Mouse (Mus musculus) kidney, embryonic 14.5 days (tissue): ENCODE data around the gene Ccdc78. TPM values are rescaled to one million over a fixed set of nuclear protein-coding genes. Genes with fewer than 3 reads are reported as not detected.

Experiments used
- ATAC-seq: fragments of 200-750 bp; cut with Nextera tagmentation; 2 replicates; pipeline ENCODE4 v1.8.0; 2017; ENCODE audit warnings: moderate number of reproducible peaks, mild to moderate bottlenecking, moderate TSS enrichment, moderate library complexity; ENCODE audit not compliant: low FRiP score, low TSS enrichment
- H3K27ac ChIP-seq: fragments of 300-500 bp; sonication (generic); 2 replicates; pipeline ENCODE4 v1.5.1; 2014; ENCODE audit warnings: low read depth, mild to moderate bottlenecking, low read length, moderate library complexity, mixed read lengths
- H3K27me3 ChIP-seq: fragments of 300-500 bp; sonication (generic); 2 replicates; pipeline ENCODE4 v1.6.1; 2014; ENCODE audit warnings: mild to moderate bottlenecking, low read length; ENCODE audit not compliant: control insufficient read depth, insufficient read depth
- H3K36me3 ChIP-seq: fragments of 300-500 bp; sonication (generic); 2 replicates; pipeline ENCODE4 v1.6.1; 2014; ENCODE audit warnings: low read length, mixed read lengths; ENCODE audit not compliant: control insufficient read depth, insufficient read depth
- H3K4me1 ChIP-seq: fragments of 300-500 bp; sonication (generic); 2 replicates; pipeline ENCODE4 v1.6.1; 2014; ENCODE audit warnings: low read length, mixed read lengths; ENCODE audit not compliant: control insufficient read depth, insufficient read depth
- H3K4me2 ChIP-seq: fragments of 300-500 bp; sonication (generic); replicated peaks from 2 replicates; pipeline ENCODE4 v1.6.1; 2014; ENCODE audit warnings: low read depth, mild to moderate bottlenecking, low read length
- H3K4me3 ChIP-seq: fragments of 300-500 bp; sonication (generic); 2 replicates; pipeline ENCODE4 v1.5.1; 2014; ENCODE audit warnings: mild to moderate bottlenecking, low read length
- H3K9ac ChIP-seq: fragments of 300-500 bp; sonication (generic); 2 replicates; pipeline ENCODE4 v1.6.1; 2014; ENCODE audit warnings: low read depth, mild to moderate bottlenecking, low read length, moderate library complexity
- H3K9me3 ChIP-seq: fragments of 300-500 bp; sonication (generic); 2 replicates; pipeline ENCODE4 v1.6.1; 2016; ENCODE audit warnings: low read length; ENCODE audit not compliant: control insufficient read depth
- WGBS: fragments of 180-500 bp; shearing (Covaris S2); extraction: QIAGEN DNeasy Blood & Tissue Kit; methylation state at CpG from one replicate; pipeline ENCODE4 v1.1.7; 2014; 5-methylcytosine and 5-hydroxymethylcytosine counted together
- polyA plus RNA-seq: library from polyadenylated mRNA; unstranded; fragments of >200 nt; fragmentation: Nextera tagmentation; extraction: Ambion mirVana; gene quantifications from 2 replicates; pipeline ENCODE4 v1.2.1, GENCODE M21; 2014

Gene Ccdc78
- polyA plus RNA-seq, 1 experiment from 2014 or later: 0.32 TPM

DNA sequence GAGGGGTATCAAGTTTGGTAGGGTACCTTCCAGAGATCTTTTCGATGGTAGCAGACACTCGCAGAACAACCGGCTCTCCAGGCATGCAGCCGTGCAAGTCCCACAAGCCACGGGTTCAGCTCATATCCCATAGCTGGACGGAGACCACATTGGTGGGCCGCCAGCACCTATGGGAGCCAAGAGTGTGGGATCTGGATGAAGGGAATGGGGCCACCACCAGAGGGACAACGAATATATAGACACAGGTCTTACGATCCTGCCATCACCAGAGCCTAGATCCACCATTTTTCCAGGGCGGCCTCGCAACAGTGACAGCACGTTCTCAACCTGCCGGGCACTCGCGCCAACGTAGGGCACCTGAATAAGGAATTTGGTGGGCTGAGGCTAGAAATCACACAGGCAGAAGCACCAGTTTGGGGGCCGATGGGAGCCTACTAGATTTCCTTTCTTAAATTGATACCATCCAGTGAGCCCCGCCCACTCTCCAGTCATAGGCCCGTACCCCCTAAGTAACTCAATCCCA lies 5.0 kb downstream of the Ccdc78 start:
- peak overlapping the region; percentile 89 for H3K4me3 ChIP-seq
- H3K4me1 ChIP-seq: peaks cover 49% of the 10 kb centered on the region
- H3K9me3 ChIP-seq: no peaks in the 10 kb centered on the region
- peak; percentile 26; the same call in 1 of the 2 replicates for ATAC-seq
- H3K9ac ChIP-seq: peak overlapping the region; percentile 82
- H3K27ac ChIP-seq: peak overlapping the region; percentile 99; the same call in 1 of the 2 replicates
- 30% methylated on average over 19 of the region's 19 CpGs for WGBS
- H3K36me3 ChIP-seq: peaks cover 23% of the 10 kb centered on the region
- H3K27me3 ChIP-seq: no peaks in the 10 kb centered on the region
- peak overlapping the region; percentile 92 for H3K4me2 ChIP-seq

DNA sequence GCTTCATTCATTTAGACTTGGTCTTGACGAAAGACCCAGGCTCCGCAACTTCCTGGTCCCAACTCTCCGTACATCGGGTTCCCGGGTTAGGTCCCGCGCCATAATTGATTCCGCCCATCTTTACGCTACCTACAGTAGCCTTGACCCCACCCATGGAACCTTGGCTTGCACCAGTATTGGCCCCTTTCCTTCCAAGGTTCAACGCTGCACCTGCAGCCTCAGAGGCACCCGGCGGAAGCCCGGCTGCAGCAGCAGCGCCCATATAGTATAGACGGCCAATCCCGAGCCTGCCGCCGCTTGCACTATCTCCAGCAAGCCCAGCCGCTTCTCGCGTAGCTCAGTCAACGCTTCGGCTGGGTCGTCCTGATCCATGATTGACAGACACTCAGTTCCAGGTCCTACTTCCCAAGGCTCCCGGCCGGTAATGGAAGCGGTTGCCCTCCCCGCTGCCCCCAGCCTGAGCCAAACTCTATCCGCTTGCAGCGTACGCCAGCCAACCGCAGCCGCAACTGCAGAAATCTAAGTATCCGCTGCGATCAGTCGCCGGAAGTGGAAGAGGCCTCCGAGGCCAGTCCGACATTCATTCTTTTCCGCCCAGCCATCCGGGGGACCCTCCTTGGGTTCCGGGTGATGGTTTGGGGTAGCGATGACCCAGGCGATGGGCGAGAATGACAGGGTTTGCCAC lies 5.6 kb downstream of the Ccdc78 start:
- WGBS: under 1% methylated on average over 45 of the region's 45 CpGs

DNA sequence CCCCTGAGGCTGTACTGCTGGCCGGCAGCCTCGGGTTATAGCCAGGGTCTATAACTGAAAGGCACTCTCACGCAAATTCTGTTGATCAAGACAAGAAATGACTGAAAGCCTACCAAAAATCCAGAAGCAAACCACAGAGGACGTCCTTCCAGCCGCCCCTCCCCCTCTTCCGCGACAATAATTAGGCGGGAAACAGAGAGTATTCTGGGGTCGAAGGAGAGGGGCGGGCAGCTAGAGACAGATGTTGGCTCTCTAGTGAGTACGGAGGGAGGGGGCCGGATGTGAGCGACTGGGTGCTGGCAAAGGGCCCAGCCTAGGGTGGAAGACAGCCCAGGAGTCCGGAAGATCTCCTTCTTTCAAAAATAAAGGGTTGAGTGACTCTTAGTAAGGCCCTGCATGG lies 6.2 kb downstream of the Ccdc78 start, which contains the start of gene Fam173a:
Gene Fam173a (minus strand): TSS at position 287 of the 400 bp plus-strand sequence.
- Histone ChIP-seq H3K4me2 (peak within 1 kb of the TSS; percentile 92), H3K9me3 (no peaks in the 10 kb centered on the region), H3K27me3 (no peaks in the 10 kb centered on the region), H3K36me3 (peaks cover 21% of the 10 kb centered on the region), H3K4me1 (peaks cover 50% of the 10 kb centered on the region), H3K4me3 (peak within 1 kb of the TSS; percentile 89), H3K9ac (peak within 1 kb of the TSS; percentile 82), H3K27ac (peak within 1 kb of the TSS; percentile 99)
- ATAC-seq: peak; percentile 63
- WGBS: under 1% methylated on average over 14 of the region's 14 CpGs

More for the DNA sequence above, 5.6 kb downstream of the Ccdc78 start:
- Histone ChIP-seq H3K27me3 (no peaks in the 10 kb centered on the region), H3K9ac (peak overlapping the region; percentile 82), H3K9me3 (no peaks in the 10 kb centered on the region), H3K4me3 (peak overlapping the region; percentile 89), H3K27ac (peak overlapping the region; percentile 99), H3K4me1 (peaks cover 50% of the 10 kb centered on the region), H3K36me3 (peaks cover 23% of the 10 kb centered on the region), H3K4me2 (peak overlapping the region; percentile 92)
- peak; percentile 28 for ATAC-seq

DNA sequence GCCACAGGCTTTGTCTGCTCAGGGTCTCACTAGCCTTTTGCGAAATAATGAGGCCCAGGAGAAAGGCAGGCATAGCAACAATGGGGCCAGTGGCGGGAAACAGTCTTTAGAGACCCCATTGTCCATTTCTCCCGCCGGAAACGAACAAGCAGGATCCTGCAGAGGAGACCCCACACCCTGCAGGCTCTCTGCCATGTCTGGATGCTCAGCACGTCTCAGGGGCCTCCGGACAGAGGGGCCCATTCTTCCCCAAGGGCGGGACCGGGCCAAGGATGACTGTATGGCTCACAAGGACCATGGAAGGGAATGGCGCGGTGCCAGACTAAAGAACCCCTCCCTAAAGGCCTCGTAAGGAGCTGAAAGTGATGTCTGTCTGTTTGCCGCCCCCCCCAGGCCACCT lies 7.8 kb downstream of the Ccdc78 start:
- Histone ChIP-seq H3K9me3 (no peaks in the 10 kb centered on the region), H3K4me1 (peaks cover 50% of the 10 kb centered on the region), H3K27ac (peak overlapping the region; percentile 37; the same call in 1 of the 2 replicates), H3K36me3 (peaks cover 14% of the 10 kb centered on the region), H3K4me2 (no peak overlapping the region), H3K4me3 (no peak overlapping the region; the same call in 1 of the 2 replicates), H3K9ac (no peak overlapping the region), H3K27me3 (no peaks in the 10 kb centered on the region)
- WGBS: 81% methylated on average over 13 of the region's 13 CpGs
- no peak for ATAC-seq

DNA sequence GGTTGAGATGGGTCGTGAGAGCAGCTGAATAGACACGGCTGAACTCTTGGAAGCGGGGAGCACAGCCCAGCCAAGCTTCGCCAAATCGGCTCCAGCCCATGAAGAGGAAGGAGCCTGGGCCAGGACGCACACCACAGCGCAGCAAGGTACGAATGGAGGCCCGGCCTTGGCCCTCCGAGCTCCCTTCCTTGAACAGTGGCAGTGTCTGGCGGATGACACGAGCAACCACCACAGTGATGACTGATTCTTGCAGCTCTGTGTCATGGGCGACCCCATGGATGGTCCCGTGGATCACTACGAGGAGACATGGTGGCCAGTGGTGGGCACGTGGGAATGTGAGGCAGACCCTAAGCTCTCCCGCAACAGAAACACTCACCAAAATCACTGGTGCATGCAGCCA lies 8.6 kb downstream of the Ccdc78 start:
- peaks cover 6% of the 10 kb centered on the region for H3K36me3 ChIP-seq
- 74% methylated on average over 17 of the region's 17 CpGs for WGBS
- peak overlapping the region; percentile 7; the same call in 1 of the 2 replicates for H3K27ac ChIP-seq
- ATAC-seq: no peak
- peak overlapping the region; percentile 99 for H3K4me2 ChIP-seq
- no peaks in the 10 kb centered on the region for H3K27me3 ChIP-seq
- H3K4me1 ChIP-seq: peaks cover 50% of the 10 kb centered on the region
- H3K4me3 ChIP-seq: no peak overlapping the region; the same call in 1 of the 2 replicates
- 0 out of 2 replicates have a peak overlapping the region, but pooled peaks have one; percentile 78 for H3K9ac ChIP-seq
- no peaks in the 10 kb centered on the region for H3K9me3 ChIP-seq

DNA sequence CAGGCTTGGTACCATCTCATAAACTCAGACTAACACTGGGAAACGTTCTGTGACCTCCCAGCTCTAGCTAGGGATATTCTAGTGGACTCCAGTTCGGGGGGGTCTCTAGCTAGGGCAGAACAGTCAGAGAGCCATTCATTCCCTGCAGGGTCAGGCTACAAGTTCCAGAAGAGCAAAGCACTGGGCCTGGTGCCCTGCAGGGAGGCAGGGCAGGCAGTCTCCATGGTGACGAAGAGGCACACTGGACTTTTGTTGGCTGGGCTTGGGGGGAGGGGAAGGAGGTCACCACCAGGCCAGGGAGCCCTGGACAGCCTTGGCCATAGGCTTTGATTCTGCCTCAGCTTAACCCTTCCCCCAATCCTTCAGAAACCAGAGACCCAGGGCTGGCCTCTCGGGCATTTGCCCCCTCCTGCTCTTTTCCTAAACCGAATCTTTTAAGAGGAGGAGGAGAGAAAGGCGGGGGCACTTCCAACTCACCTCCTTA lies 9.3 kb downstream of the Ccdc78 start, which contains the start of gene AC134908.4:
Gene AC134908.4 (minus strand): TSS at position 51 of the 484 bp plus-strand sequence.
- H3K4me1 ChIP-seq: peaks cover 50% of the 10 kb centered on the region
- H3K27ac ChIP-seq: peak within 1 kb of the TSS; percentile 47; the same call in 1 of the 2 replicates
- 6% methylated on average over 6 of the region's 6 CpGs for WGBS

DNA sequence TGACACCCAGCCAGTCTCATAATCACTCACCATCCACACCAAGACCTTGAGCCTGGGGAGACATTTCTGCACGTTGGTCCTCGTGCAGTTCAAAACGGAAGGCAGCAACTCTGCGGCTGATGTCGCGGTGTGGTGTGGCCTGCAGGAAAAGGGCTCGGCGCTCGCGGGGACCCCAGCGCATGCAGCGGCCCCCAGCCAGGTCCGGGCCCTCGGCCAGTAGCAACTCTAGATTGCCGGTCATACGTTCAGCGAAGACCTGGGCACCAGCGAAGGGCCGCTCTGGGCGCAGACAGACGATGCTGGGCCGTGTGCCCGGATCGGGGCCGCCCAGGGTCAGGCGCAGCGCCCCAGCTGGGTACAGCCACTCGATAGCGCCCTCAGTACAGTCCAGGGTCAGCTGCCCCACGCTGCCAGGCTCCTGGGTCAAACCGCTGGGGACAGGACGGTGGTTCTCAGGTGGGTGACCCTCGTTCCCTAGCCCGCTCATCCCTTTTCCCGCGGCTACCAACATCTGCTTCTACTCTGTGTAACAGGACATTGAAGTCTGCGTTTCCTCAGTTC lies 9.9 kb downstream of the Ccdc78 start:
- 0 out of 2 replicates have a peak, but pooled peaks have one; percentile 0 for ATAC-seq
- H3K4me3 ChIP-seq: peak overlapping the region; percentile 85
- H3K27ac ChIP-seq: peak overlapping the region; percentile 47; the same call in 1 of the 2 replicates
- H3K9ac ChIP-seq: peak overlapping the region; percentile 78
- peak overlapping the region; percentile 99 for H3K4me2 ChIP-seq
- peaks cover 6% of the 10 kb centered on the region for H3K36me3 ChIP-seq
- peaks cover 43% of the 10 kb centered on the region for H3K4me1 ChIP-seq
- H3K9me3 ChIP-seq: no peaks in the 10 kb centered on the region
- H3K27me3 ChIP-seq: no peaks in the 10 kb centered on the region
- under 1% methylated on average over 37 of the region's 37 CpGs for WGBS

More for the DNA sequence above, 9.3 kb downstream of the Ccdc78 start, which contains the start of gene AC134908.4:
- peak within 1 kb of the TSS; percentile 99 for H3K4me2 ChIP-seq
- ATAC-seq: peak; percentile 28; the same call in 1 of the 2 replicates
- H3K27me3 ChIP-seq: no peaks in the 10 kb centered on the region
- peak within 1 kb of the TSS; percentile 78 for H3K9ac ChIP-seq
- peaks cover 6% of the 10 kb centered on the region for H3K36me3 ChIP-seq
- peak within 1 kb of the TSS; percentile 85 for H3K4me3 ChIP-seq
- H3K9me3 ChIP-seq: no peaks in the 10 kb centered on the region

DNA sequence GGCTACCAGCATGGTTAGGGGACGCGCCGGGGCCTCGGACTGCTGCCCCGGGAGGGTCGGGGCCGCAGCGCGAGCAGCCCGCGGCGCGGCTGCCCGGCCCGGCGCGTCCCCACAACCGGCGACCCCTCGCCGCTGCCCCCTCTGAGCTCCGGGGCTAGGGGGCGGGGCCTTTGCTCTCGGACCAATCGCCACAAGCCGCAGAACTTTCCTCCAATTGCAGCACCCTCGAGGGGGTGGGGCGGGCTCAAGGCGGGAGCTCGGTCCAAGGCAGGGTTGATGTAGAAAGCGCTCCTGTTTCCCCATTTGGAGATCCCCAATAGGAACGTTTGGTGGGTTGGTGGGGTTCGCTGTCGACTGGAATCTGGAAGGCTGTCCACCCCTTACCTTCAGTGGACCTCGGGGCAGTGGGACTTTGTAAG lies 10.6 kb downstream of the Ccdc78 start, which contains the start of gene Metrn:
Gene Metrn (minus strand): TSS at position 186 of the 419 bp plus-strand sequence.
- H3K9me3 ChIP-seq: no peaks in the 10 kb centered on the region
- H3K9ac ChIP-seq: peak within 1 kb of the TSS; percentile 78
- peak within 1 kb of the TSS; percentile 47; the same call in 1 of the 2 replicates for H3K27ac ChIP-seq
- peak; percentile 75 for ATAC-seq
- H3K4me2 ChIP-seq: peak within 1 kb of the TSS; percentile 99
- H3K4me3 ChIP-seq: peak within 1 kb of the TSS; percentile 85
- H3K4me1 ChIP-seq: peaks cover 41% of the 10 kb centered on the region
- under 1% methylated on average over 31 of the region's 35 CpGs for WGBS
- no peaks in the 10 kb centered on the region for H3K27me3 ChIP-seq
- H3K36me3 ChIP-seq: peaks cover 6% of the 10 kb centered on the region
